Mouse (Mus musculus) brain, embryonic 18.5 days (tissue): ENCODE data around the gene Gm14226.
A peak's percentile ranks its signal among the peaks of the same experiment; 100 is the strongest.
"Not testable (repeated sequence)": the region's sequence is repeated elsewhere in the genome, so short reads cannot be mapped to it uniquely, and the experiment has no call there.

Experiments used
- DNase-seq: peaks from one replicate; pipeline ENCODE4 v3.0.0-alpha.2; 2012; ENCODE audit warnings: low read depth, low spot score

Gm14226 gene

DNA sequence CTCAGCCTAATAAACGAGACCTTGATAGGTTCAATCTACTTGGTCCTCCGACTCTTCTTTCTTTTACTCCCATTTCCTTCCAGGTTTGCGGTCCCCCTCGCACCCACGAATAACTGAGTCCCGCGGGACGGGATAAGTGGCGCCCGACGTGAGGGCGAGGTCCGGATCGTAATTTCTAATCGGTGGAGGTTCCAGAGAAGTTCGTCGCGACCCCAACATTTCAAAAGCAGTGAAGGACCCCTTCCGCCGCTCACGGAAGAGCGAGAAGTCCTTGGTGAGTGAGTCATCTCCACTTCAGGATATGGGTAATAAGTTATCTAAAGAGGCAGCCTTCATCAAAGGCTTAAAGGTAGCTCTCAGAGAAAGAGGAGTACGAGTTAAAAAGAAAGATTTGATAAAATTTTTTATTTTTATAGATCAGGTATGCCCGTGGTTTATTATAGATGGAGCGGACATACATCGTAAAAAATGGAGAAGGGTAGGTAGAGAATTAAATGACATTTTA, at the start of gene Gm14226:
Gene Gm14226, plus strand, starts transcription at position 16 of the 505 bp plus-strand sequence.
- DNase-seq: not testable (repeated sequence)

DNA sequence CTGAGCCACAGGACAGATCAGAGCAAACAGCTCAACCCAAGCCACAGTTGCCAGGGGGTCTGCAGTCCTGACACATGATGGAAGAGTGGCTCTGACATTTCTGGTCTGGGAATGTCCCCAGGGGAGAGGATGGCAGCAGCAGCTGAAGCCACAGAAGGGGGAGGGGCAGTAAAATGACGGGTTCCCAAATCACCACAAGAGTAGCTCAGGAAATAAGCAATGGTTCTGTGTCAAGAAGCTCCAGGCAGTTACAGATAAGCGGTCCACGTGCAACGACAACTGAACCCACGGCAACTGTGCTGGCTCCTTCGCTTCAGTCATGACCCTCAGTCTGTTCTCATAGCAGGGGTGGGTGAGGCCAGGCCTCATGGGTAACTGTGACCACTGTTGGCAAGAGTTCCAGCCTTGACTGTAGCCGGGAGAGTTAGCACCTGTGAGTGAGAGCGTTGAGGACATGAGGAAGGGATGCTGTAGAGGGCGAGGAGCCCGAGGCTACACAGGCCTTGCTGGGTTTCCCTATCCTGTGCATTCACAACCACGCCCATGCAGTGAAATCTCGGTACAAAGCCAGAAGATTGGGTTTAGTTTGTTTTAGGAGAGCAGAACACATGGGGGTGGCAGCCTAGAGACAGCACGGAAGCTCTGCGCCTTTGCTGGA, 48.2 kb upstream of the Gm14226 start:
- not testable (repeated sequence) for DNase-seq

DNA sequence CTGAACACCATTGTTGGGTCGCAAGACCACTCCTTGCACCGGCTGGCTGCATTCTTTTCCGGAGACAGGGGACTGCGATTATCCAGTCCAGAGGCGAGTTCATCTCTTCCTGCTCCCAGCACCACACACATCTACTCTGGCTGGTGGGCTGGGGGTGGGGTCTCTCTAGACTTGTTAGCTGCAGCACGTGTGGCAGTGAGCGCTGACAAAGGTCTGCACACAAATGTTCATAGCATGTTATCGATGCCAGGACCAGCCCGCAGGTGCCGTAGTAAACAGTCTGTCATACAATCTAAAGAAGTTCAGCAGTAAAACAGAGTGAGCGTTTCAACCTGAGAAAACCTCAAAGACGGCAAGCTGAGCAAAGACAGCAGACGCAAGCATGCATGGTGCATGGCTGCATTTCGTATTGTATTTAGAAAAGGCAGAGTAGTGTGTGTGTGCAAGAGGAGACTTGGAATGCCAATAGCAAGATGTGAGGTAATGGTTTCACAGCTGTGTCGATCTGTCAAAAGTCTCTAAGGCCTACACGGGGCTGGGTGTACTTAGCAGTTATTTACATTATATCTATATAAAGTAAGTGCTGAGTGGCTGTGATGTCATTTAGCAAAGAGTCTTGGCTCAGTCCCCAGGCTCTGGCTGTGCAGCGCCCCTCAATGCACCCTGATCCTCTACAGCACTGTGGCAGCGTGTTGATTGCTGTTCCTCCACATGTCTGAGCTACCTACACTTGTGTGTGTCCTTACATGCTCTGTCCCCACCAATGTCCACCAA, 46.0 kb upstream of the Gm14226 start:
- no peak for DNase-seq

DNA sequence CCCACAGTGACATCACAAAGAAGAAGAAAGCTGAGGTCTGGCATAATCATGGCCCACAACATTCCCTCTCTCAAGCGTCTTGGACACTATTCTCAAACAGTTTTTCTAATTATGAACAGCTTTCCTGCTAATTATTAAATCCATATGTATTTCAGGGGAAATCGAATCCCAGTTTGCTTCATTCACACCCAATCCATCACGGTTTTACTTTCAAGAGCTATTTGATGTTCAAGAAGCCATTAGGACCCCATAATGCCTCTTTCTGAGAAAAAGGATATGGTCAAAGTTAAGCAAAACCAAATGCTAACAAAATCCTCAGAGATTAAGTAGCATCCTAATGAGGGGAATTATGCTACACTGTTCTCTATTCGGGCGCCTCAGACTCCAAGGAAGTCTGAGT, 45.1 kb upstream of the Gm14226 start:
- no peak for DNase-seq

DNA sequence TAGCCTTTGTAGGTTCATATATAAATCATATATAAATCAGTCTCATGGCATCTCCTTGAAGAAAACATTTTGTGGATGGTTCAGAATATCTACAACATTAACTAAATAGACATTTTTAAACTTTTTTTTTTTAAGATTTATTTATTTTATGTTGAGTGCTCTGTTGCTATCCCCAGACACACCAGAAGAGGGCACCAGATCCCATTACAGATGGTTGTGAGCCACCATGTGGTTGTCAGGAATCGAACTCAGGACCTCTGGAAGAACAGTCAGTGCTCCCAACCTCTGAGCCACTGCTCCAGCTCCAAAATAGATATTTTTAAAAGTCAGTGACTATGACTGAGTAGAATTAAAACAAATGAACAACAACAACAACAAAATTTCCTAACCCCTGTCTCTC, 31.5 kb upstream of the Gm14226 start:
- DNase-seq: no peak

DNA sequence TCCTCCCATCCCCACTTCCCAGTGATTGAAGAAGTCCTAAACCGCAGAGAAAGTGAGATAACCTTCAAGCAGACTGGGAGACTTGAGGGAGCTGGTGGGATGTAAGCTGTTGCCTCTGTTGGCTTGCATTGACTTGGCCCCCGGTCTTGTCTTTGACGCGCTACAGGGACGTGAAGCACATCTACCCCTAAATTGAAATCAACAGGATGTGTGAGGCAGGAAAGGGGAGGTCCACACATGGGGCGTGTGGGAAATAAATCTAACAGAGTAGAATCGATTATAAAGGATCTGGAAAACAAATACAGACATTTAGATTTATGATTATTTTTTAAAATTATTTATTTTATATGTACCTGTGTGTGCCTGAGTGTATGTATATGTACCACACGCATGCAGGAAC, 26.7 kb upstream of the Gm14226 start:
- no peak for DNase-seq

DNA sequence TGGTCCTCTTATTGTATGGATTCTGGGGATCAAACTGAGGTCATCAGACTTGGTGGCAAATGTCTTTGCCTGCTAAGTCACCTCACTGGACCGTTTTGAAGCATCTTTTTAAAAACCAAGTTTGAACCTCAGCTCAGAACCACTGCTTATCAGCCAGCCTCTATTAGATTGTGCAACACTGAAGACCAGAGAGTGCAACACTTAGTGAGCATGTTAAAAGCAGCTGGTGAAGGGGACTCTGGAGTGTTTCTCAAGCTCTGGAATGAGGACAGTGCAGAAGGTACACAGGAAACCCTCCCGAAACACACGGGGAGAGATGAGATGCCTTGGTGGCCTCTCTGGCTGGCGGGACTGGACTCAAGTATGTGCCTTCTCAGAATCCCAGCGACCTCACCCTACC, 26.0 kb upstream of the Gm14226 start:
- no peak for DNase-seq

DNA sequence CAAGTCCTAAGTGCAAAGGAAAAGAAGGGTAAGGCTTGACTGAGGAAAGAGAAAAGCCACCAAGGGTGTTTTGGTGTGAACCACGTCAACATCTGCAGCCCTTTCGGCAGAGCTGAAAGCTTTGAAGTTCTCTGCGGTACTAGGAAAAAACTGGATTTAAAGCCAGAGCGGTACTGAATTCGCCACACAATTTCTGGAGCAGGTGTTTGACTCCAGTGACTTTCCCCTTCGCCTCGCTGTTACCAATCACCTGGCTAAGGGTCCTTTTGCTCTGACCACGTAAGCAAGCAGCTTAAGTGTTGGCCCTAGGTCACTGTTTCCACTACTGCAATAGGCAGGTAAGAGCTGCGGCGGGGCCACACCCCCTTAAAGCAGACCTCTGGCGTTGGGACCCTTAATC, 12.6 kb upstream of the Gm14226 start:
- DNase-seq: no peak

DNA sequence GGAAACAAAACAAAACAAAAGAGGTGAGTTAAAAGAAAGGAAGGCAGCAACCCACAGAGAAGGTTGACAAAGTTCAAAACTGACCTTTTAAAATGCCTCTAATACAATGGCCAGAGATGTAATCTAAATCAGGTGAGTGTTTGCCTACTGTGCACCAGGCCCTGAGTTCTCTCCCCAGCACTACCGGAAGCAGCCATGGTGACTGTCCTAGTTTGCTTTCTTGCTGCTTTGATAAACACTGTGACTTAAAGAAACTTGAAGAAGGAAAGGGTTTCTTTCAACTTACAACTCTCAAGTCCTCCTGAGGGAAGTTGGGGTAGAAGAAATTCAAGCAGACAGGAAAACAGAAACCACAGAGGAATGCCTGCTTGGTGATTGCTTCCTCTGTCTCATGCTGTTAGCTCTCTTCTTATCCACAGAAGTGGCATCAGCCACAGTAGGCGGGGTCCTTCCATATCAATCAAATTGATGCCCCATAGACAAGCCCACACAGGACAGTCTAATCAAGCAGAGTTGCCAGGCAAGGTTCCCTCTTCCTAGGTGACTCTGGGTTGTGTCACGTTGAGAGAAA, 6.9 kb upstream of the Gm14226 start:
- DNase-seq: no peak

DNA sequence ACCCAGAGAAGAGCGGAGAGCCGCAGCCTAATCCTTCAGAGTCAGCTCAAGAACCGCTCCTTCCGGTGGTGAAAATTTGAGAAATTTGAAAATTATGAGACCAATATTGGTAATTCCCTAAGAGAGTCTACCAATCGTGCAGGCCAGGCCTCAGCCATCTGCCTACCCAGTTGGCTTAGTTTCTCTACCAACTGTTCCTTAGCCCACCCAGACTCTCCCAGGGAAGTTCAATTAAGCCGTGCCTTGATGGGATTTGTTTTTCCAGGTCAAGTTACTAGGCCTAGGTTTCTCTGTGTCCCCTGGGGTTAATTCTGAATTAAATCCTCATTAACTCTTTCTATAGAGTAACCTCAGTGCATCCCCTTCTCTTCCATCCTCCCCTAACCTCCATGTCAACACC, 5.1 kb upstream of the Gm14226 start:
- DNase-seq: no peak

DNA sequence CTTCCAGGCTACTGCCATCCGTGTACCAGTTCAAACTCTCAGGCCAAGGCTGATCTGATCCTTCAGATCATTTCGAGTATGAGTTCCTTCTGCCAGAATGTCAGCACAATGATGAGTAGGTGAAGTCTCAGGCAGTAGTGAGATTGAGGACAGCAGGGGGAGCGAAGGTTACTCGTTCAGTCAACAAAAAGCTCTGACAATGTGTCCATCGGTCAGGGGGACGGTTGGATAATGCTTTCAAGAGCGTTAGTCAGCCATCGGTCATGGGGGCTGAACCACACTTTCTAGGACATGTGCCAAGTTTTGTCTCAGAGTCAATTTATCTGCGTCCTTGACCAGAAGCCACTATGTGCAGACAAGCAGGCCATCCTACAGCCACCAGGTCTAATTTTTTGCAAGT, 1.3 kb upstream of the Gm14226 start:
- not testable (repeated sequence) for DNase-seq

DNA sequence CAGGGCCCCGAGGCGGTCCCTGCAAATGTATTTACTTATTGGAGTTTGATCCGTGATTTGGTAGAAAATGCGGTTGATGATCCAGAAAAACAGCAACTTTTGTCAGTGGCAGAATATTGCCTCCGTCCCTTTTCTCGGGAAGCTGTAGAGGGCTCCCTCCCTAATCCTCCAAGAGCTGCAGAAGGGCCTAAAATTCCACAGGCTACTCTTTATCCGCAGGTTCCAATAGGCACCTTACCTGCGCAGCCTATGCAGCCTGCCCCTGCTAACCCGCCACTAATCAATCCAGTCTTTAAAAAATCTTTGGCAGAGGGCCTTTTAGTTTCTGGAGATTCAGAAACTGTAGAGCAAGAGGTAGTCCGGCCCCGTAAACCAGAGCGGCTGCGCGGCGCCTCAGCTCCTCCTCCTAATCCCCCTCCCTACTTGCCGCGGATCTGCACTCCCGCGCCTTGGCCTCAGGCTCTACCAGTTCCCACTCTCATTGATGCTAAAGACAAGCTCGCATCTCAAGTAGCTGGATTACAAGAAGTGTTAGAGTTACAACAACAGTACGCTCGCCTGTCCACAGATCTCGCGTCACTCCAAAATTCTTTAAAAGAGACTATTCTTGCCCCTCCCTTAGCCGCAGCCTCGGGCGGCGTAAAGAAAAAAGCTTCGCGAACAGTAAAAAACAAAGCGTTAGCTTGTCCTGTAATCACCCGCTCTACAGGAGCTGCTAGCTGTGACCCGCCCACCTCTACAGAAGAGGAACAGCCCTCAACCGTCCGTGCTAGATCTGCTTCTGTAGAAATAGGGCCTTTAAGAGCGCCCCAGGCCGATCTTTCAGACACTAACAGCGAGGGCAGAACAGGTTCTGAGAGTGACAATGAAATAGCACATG, 936 bp downstream of the Gm14226 start:
- peak; percentile 62 for DNase-seq

DNA sequence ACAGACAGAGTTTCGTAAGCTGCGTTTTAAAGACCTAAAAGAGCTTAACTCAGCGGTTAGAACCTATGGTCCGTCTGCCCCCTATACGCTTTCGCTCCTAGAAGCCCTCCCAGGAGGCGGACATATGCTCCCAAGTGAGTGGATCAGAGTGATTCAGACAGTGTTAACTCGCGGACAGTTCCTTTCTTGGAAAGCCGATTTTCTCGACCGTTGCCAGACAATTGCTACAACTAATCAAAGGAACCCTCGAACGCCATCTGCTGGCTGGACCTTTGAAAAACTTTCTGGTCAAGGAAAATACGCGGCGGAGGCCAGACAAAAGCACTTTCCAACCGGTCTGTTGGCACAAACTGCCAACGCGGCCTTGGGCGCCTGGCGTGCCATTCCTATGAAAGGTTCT, 1.6 kb downstream of the Gm14226 start:
- peak; percentile 73 for DNase-seq

DNA sequence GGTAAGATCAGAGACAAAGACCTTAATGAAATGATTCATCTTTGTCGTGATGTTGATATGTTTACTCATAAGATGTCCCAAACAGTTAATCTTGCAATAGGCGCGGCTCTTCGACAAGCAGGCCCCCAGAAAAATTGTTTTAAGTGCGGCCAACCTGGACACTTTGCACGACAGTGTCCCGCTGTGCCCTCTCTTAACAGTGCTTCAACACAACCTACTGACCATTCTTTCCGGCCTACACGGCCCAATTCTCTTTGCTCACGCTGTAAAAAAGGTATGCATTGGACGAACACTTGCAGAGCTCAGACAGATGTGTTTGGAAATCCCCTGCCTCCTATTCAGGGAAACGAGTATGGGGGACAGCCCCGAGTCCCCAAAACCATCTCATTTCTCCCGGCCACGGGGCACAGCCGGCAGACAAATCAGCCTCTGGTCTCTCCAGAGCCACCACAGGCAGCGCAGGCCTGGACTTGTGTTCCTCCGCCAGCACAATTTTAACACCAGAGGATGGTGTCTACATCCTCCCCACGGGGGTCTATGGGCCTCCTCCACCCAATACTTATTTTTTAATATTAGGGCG, 2.3 kb downstream of the Gm14226 start:
- not testable (repeated sequence) for DNase-seq

DNA sequence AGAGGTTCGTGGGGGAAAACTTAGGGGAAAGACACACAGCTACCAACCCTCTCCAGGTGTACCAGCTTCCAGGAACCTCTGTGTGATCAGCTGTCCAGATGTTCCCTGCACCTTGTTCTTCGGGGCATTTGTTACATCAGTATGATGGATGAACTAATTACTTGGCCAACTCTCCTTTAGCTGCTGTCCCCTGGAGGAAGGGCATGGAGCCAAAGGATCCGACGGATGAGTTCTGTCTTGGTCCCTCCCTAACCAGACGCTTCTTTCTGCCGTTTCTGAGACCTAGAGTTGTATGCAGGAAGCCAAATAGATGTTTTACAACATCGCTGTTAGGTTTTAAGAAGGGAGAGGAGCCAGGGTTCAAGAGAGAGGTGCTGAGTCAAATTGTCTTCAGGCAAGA, 12.8 kb downstream of the Gm14226 start:
- DNase-seq: no peak

DNA sequence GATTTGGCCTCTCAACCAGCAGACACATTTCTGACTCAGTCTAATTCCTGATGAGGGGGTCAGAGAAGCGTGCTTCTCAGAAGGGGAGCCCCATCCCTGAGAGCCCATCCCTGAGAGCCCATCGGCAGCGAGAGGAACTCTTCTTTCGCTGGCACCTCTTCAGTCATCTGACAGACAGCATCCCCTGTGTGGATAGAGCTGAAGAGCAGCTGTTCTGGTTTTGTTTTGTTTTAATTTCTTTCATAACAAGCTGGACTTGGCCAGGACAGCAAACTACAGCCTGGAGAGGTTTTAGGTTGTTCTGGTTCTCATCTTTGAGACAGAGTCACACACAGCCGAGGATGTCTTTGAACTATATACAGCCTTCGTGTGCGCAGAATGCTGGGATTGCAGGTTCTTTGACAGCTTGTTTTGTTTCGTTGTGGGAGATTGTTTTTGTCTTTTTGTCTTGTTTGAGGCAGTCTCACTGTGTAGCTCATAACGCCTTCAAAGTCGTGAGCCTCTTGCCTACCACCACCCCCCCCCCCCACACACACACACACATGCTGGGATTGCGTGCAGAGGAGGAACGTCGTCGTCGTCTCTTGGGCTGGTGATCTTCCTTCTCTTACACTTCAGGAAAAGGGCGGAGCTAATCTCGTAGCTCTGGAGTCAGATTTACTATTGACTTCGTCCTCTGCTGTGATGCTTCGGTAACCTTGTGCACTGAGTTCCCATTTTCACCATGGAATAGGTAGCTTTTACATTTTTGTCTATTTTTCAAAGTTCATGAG, 15.1 kb downstream of the Gm14226 start:
- no peak for DNase-seq

DNA sequence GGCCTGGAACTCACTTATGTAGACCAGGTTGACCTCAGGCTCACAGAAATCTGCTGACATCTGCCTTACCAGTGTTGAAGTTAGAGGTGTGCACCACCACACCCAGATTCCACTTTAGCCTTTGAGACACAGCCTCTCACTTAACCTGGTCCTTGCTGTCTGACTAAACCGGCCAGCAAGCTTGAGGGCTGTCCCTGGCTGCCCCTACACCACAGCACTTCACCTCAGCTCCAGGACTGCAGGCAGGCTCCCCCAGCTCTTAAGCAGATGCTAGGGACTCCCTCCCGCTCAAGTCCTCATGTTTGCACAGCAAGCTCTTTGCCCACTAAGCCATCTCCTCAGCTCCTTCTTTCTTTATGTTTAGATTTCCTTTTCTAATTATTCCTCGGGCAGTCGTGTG, 21.9 kb downstream of the Gm14226 start:
- DNase-seq: no peak

DNA sequence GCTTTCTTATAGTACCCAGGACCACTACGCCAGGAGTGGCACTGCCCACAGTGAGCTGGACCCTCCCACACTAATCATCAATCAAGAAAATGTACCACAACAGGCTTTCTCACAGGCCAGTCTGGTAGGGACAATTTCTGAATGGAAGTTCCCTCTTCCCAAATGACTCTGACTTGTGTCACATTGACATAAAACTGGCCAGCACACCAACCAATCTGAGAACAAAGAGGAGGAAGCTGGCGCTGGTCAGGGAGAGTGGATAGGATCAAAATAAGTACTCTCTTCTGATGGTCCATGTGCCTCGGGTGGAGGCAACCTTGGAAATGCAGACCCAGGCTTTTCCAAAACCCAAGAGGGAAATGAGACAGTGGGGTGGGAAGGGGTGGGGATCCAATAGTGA, 26.5 kb downstream of the Gm14226 start:
- DNase-seq: no peak

DNA sequence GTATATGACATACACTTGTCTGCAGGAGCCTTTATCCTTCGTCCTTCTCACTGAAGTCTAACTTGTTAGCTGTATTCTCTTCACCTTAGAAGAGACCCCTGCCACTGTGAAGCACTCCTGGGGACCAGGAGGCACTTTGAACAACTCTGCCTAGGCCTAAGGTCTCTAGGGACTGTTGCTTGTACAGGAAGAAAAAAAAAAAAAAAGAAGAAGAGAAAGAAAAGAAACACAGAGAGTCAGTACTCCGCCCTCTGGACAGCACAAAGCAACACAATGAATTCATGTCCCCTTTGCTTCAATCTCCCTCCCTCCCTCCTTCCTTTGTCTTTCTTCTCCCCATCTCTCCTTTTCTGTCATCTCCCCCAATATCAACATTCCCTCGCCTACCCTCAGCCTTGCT, 27.0 kb downstream of the Gm14226 start:
- DNase-seq: no peak

DNA sequence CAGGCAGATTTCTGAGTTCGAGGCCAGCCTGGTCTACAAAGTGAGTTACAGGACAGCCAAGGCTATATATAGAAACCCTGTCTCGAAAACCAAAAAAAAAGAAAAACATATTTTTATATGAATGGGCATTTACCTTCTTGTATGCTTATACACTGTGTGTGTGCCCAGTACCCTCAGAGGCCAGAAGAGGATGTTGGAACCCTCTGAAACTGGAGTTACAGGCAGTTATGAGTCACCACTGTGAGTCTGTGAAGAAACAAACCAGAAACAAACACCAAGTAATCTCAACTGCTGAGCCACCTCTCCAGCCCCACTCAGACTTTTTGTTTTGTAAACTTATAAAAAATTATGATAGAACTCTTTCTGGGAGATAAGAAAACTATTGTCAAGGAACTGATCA, 28.7 kb downstream of the Gm14226 start:
- no peak for DNase-seq
